Mouse (Mus musculus) testis, adult 2 months (tissue): ENCODE measurements around the gene Zfp617.

Experiments
- CTCF ChIP-seq: fragments of 200-500 bp; IDR thresholded peaks from 2 replicates; pipeline ENCODE4 v1.5.1; 2012; ENCODE audit warnings: low read depth, mild to moderate bottlenecking, inconsistent platforms, low read length, moderate library complexity; ENCODE audit not compliant: control insufficient read depth, insufficient read depth, insufficient replicate concordance
- POLR2A ChIP-seq: fragments of 200-500 bp; IDR thresholded peaks from 2 replicates; pipeline ENCODE4 v1.6.1; 2012; ENCODE audit warnings: low read depth, mild to moderate bottlenecking, inconsistent platforms, low read length, moderate library complexity; ENCODE audit not compliant: control insufficient read depth

DNA sequence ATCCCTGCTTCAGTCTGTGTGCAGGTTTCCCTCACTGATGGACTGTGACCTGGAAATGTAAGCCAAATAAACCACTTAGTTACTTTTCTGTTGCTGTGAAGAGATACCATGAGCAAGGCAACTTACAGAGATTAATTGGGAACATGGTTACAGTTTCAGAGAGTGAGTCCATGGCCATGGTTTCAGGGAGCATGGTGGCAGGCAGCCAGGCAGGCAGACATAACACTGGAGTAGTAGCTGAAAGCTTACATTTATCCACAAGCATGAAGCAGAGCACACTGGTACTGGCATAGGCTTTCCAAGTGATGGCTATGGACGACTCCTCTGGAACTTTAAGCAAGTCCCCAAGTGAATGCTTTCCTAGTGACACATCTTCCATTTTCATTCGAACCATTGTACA lies 56.7 kb downstream of the Zfp617 start:
- TF ChIP-seq CTCF (no peak), POLR2A (no peak)
